Mouse (Mus musculus) intestine, embryonic 16.5 days (tissue): ENCODE measurements around the gene Serpinb3c. TPM values are rescaled to one million over a fixed set of nuclear protein-coding genes. Genes with fewer than 3 reads are reported as not detected.
"Not testable (repeated sequence)": the region's sequence is repeated elsewhere in the genome, so short reads cannot be mapped to it uniquely, and the experiment has no call there.

Source experiments
- ATAC-seq: fragments of 200-750 bp; cut with Nextera tagmentation; 2 replicates; pipeline ENCODE4 v1.8.0; 2017; ENCODE audit warnings: moderate TSS enrichment, moderate library complexity
- H3K27ac ChIP-seq: fragments of 300-500 bp; sonication (generic); 2 replicates; pipeline ENCODE4 v1.5.1; 2014; ENCODE audit warnings: mild to moderate bottlenecking, low read length
- H3K27me3 ChIP-seq: fragments of 300-500 bp; sonication (generic); replicated peaks from 2 replicates; pipeline ENCODE4 v1.6.1; 2014; ENCODE audit warnings: low read length, control low read depth, mixed read lengths; ENCODE audit not compliant: control insufficient read depth, insufficient read depth
- H3K36me3 ChIP-seq: fragments of 300-500 bp; sonication (generic); 2 replicates; pipeline ENCODE4 v1.6.1; 2014; ENCODE audit warnings: low read length, control low read depth; ENCODE audit not compliant: control insufficient read depth, insufficient read depth
- H3K4me1 ChIP-seq: fragments of 300-500 bp; sonication (generic); 2 replicates; pipeline ENCODE4 v1.6.1; 2014; ENCODE audit warnings: low read length, control low read depth, mixed read lengths; ENCODE audit not compliant: control insufficient read depth, insufficient read depth
- H3K4me2 ChIP-seq: fragments of 300-500 bp; sonication (generic); 2 replicates; pipeline ENCODE4 v1.6.1; 2014; ENCODE audit warnings: low read depth, low read length, control low read depth
- H3K4me3 ChIP-seq: fragments of 300-500 bp; sonication (generic); 2 replicates; pipeline ENCODE4 v1.5.1; 2014; ENCODE audit warnings: mild to moderate bottlenecking, low read length
- H3K9ac ChIP-seq: fragments of 300-500 bp; sonication (generic); 2 replicates; pipeline ENCODE4 v1.6.1; 2014; ENCODE audit warnings: low read depth, low read length
- H3K9me3 ChIP-seq: fragments of 300-500 bp; sonication (generic); 2 replicates; pipeline ENCODE4 v1.6.1; 2016; ENCODE audit warnings: low read length, control low read depth; ENCODE audit not compliant: control insufficient read depth
- WGBS: fragments of 180-500 bp; shearing (Covaris S2); extraction: QIAGEN DNeasy Blood & Tissue Kit; methylation state at CpG from one replicate; pipeline ENCODE4 v1.1.7; 2014; 5-methylcytosine and 5-hydroxymethylcytosine counted together
- polyA plus RNA-seq: library from polyadenylated mRNA; unstranded; fragments of >200 nt; fragmentation: Nextera tagmentation; extraction: Ambion mirVana; gene quantifications from 2 replicates; pipeline ENCODE4 v1.2.1, GENCODE M21; 2015

Gene Serpinb3c
- not detected in 2 replicates for polyA plus RNA-seq

GRCm38 (mm10) chr1:107278261-107278660 is at the start of gene Serpinb3c, which contains the start of gene Serpinb3b:
TSS of gene Serpinb3c (minus strand) at chr1:107278371.
TSS of gene Serpinb3b (minus strand) at chr1:107278361.
- not testable (repeated sequence) for H3K4me2 ChIP-seq, H3K4me3 ChIP-seq, H3K36me3 ChIP-seq, H3K4me1 ChIP-seq, H3K9ac ChIP-seq, H3K27ac ChIP-seq, ATAC-seq, H3K27me3 ChIP-seq, H3K9me3 ChIP-seq

- not testable (repeated sequence) for H3K4me3 ChIP-seq, H3K27ac ChIP-seq, H3K4me2 ChIP-seq, H3K4me1 ChIP-seq, H3K36me3 ChIP-seq, H3K27me3 ChIP-seq, H3K9me3 ChIP-seq, H3K9ac ChIP-seq, ATAC-seq
- 38% methylated on average over 3 of the region's 3 CpGs for WGBS
Measured at GRCm38 (mm10) chr1:107243170-107243569, 35.0 kb downstream of the Serpinb3c start.

Other genes starting within 250 kb of the Serpinb3c start
- not detected in 2 replicates for gene Serpinb3a, start 226.1 kb downstream of the Serpinb3c start, polyA plus RNA-seq
- gene Serpinb3d, start 194.9 kb downstream of the Serpinb3c start, polyA plus RNA-seq, result not detected in 2 replicates
- not detected in 2 replicates for gene Serpinb3b, start within 50 bp of the Serpinb3c start, polyA plus RNA-seq
- not detected in 2 replicates for gene Serpinb11, start 82.8 kb upstream of the Serpinb3c start, polyA plus RNA-seq
- gene Serpinb7, start 121.3 kb upstream of the Serpinb3c start, polyA plus RNA-seq, result 0.07 and 0.11 TPM in 2 replicates
- 0.12 TPM in 1 of 2 replicates, not detected in the other for gene Serpinb2, start 233.1 kb upstream of the Serpinb3c start, polyA plus RNA-seq